Mouse (Mus musculus) left cerebral cortex, postnatal 25 days (tissue): ENCODE data around the gene Ccdc6. TPM values are rescaled to one million over a fixed set of nuclear protein-coding genes. Genes with fewer than 3 reads are reported as not detected.
A peak's percentile ranks its signal among the peaks of the same experiment; 100 is the strongest.

Source experiments
- DNase-seq, 2 experiments: peaks; one replicate each; pipeline ENCODE4 v3.0.0; 2022; ENCODE audit warnings: low spot score in 2 of 2, mixed read lengths in 1 of 2
- intact Hi-C: fragments of 180-260 bp; cut with DNase I; formaldehyde crosslinking; loops from one replicate; pipeline ENCODE4 v1.15.1; 2025
- total RNA-seq, 2 experiments: library from RNA; stranded (reverse); gene quantifications; 2 replicates each; pipeline ENCODE4 v1.2.3; 2021

Gene Ccdc6
- total RNA-seq, 2 experiments from 2014 or later, result 52.0 to 55.3 TPM

DNA sequence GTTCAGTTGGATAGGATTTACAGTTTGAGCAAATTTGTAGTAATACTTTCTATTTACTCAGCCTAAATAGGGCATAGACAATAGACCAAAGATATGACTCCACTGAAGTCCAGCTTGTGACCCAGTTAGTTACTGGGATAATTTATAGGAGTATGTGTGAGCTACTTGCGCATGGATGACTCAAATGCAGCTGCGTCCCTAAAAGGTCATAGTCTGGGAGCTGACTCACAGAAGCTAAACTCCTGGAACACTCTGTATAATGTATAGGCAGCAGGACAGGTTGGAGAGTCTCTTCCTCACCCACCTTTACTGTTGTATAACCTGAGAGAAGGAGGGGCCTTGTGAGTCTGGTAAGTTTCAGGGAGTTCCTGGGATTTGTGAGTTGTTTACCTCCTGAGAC lies 26.5 kb downstream of the Ccdc6 start:
- no peak for DNase-seq
- intact Hi-C loops, result no loop called here

DNA sequence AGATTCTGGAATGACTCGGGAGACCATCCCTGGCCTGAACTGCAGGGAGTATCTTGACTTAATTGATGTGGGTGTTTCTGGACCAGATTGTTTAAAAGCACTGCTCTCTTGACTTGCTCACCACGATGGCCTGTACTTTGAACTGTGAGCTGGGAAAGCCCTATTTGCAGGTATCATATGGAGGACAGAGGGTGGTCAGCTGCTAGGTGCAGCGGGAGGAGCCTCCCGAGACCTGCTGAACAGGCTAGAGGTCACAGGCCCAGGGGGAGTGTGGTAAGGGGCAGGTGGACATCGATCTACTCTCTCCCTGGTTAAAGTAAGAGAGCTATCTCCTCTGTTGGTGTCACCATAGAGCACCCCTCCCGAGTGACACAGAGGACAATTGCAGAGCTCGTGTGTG lies 28.6 kb downstream of the Ccdc6 start:
- intact Hi-C loops, result no loop called here

DNA sequence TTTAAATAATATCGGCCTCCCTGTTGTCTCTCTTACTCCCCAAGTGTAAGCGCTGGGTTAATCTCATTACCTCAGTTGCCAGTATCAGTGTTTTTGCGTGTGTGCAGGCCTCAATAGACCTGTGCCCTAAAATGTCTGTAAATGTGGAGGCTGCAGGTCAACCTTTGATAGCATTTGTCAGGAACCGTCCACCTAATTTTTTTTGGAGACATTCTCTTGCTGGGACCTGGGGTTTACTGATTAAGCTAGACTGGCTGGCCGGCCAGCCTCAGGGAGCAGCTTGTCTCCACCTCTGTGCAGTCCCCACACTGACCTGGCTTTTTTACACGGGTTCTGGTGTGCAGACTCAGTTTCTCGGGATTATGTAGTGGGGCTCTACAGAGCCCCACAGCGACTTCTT lies 30.4 kb downstream of the Ccdc6 start:
- no peak for DNase-seq
- intact Hi-C loops, result no loop called here

More for the DNA sequence above, 28.6 kb downstream of the Ccdc6 start:
- DNase-seq, result no peak

DNA sequence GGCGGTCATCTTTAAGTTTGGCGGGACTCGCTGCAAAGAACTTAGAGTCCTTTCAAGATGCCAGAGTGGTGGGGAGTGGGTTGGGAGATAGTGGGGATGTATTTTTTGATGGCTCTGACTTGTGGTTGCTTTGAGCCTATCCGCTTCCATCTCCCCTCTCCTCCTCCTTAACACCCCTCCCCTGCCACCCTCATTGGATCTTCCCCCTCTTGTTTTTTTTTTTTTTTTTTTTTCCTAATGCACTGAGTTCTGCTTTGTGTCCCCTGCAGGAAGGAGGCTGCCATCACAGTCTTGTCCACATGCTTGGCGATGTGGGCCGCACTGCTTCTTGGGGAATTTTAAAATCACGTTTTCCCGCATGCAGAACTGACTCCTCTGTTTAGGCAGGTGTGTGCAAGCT lies 31.5 kb downstream of the Ccdc6 start:
- no peak for DNase-seq
- intact Hi-C loops, result no loop called here

DNA sequence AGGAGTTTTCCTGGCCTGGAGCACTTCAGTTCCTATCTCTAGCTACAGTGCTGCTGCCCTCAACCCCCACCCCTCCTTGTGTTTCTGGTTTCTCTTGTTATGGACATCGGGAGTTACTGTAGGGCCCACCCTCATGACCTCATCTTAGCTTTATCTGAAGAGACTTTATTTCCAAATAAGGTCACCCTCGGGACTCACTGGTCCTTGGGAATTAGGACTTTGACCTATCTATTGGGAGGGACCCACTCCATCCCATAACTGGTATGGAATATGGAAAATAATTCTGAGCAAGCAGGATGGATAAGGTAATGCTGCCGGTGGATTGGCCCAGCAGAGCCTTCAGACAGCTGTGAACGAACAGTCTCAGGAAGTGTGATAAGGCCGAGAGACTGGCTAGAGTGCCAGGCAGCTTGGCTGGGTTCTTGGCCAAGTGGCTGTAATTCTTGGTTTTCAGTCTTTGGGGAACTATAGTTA lies 35.2 kb downstream of the Ccdc6 start:
- intact Hi-C loops, result loop anchor here (2.0 kb wide), 1 partner anchor 35 kb away; the partner anchor contains the start of gene Ccdc6
- no peak for DNase-seq

DNA sequence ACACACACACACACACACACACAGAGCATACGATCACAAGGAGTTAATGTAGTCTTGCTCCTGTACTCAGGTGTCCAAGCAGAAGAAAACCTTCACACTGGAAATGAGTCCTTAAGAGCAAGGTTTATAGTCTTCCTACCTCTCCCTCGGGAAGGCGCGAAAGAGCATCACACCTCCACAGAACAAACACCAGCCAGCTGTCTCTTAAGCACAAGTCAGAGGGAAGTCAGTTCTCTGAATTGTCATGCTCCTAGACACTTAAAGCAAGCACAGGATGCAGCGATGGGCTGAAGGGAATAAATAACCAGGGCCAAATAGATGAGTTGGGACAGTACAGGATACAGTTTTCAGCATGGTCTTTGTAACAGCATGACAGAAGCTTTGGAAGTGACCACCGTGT lies 35.8 kb downstream of the Ccdc6 start:
- no peak for DNase-seq
- intact Hi-C loops, result loop anchor here (2.0 kb wide), 1 partner anchor 36 kb away; the partner anchor contains the start of gene Ccdc6

DNA sequence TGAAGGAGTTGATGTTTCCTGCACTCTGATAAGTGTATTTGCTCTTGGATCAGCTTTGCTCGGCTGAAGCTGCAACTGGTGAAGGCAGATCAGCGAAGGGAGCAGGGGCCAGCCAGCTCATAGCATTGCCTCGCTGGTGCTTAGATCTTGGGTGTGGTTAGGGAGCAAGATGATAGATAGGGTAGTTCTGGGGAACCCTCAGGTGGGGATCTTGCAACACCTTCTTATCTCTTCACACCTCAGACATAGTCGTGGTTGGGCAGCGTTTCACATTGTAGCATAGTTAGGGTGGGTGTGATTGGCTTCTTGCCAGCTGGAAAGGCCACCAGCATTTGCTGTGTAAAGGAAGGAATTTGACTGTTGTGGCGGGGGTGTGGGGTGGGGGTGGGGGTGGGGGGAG lies 36.3 kb downstream of the Ccdc6 start:
- peak in 1 of 2 experiments; percentile 65 for DNase-seq
- intact Hi-C loops, result loop anchor here (2.0 kb wide), 1 partner anchor 36 kb away; the partner anchor contains the start of gene Ccdc6

DNA sequence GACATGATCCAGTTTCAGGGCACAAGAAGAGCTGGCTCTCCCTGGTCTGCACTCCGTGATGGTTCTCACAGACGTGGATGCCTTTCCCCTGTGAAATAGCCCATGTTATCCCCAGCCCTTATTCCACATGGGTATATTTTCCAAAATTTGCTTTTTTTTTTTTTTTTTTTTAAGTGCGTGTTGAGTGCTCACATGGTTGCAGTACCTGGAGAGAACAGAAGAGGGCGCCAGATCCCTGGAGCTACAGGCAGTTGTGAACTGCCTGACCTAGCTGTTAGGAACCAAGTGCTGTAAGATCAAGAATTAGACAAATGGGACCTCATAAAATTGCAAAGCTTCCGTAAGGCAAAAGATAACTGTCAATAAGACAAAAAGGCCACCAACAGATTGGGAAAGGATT lies 38.8 kb downstream of the Ccdc6 start:
- no peak for DNase-seq
- intact Hi-C loops, result no loop called here

DNA sequence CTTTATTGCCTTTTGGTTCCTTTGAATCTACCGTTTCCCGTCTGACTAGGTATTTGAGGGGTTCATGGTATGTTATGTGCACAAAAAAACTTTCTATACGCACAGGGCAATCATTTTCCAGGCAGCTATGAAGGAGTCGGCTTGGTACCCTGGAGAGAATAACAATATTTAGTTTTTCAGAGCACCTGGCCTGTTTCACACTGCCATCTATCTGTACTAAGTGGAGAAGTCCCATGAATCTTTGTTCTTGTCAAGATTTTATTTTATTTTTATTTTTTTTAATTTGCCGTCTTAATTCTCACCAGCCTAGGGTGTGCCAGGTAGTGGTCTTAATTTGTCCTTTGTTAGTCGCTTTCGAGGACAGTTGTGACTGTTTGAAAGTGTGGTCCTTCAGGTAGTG lies 40.7 kb downstream of the Ccdc6 start:
- intact Hi-C loops, result no loop called here
- DNase-seq, result no peak

DNA sequence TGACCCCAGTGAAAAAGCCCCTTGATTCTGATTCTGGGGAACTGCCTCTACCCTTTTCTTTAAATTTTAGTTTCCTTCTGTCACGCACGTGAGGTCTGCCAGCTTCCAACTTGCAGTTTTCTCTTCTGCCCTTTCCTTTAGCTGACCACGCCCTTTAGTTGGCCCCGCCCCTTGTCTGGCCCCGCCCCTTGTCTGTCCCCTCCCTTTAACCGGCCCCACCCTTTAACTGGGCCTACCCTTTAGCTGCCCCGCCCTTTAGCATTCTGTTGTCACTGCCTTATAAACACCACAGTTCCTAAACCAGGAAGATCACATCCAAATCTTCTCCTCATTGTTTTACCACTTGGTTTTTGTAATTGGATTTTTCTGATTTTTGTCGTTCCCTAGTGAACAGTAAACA lies 41.2 kb downstream of the Ccdc6 start:
- intact Hi-C loops, result no loop called here
- DNase-seq, result no peak

DNA sequence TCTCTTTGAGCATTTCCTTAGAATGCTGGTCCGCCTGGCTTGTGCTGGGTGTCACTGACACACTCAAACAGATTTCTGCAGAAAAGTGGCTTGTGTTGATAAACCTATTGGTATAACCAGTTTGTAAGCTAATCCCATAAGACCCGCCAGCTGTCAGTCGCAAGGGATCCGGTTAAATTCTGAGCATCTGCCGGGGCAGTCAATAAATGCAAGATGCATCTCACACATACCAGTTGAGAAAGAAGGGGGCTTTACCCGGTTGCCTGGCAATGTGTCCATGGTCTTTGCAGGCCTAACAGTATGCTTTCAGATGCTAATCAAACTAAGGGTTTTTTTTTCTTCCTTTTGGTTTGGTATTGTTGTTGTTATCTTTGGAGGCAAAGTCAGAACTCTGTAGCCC lies 42.4 kb downstream of the Ccdc6 start:
- no peak for DNase-seq
- intact Hi-C loops, result no loop called here

DNA sequence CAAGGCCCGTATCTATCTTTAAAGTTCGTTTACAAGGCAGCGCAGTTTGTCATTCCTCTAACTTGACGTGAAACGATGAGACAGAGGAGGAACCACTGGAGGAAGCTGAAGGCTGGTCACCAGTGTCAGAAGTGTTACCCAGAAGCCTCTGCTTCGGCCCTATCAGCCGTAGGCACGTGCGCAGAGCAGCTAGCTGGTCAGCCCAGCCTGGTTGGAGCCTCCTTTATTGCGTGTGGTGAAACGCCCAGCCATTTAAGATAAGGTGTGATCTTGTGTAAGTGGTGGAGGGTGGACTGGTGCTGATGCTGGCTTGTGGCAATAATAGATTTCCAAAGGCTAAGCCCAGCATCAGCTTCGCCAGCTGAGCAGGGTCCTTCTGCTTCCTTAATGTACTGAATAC lies 43.5 kb downstream of the Ccdc6 start:
- no peak for DNase-seq
- intact Hi-C loops, result no loop called here

DNA sequence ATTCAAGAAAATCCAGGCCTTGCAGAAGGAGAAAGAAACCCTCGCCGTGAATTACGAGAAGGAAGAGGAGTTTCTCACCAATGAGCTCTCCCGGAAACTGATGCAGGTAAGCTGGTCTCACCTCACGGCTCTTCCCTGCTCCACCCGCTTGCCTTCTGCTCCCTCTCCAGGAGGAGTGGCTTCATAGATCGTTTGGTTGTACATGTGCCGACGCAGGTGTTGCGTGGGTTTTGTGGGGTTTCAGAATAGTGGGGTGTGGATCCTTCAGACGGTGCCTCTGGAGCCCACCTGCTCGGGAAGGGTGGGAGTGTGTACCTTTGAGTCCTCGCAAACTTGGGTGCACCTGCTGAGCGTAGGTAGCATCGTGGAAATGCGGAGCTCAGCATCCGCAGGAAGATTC lies 45.7 kb downstream of the Ccdc6 start:
- intact Hi-C loops, result no loop called here

DNA sequence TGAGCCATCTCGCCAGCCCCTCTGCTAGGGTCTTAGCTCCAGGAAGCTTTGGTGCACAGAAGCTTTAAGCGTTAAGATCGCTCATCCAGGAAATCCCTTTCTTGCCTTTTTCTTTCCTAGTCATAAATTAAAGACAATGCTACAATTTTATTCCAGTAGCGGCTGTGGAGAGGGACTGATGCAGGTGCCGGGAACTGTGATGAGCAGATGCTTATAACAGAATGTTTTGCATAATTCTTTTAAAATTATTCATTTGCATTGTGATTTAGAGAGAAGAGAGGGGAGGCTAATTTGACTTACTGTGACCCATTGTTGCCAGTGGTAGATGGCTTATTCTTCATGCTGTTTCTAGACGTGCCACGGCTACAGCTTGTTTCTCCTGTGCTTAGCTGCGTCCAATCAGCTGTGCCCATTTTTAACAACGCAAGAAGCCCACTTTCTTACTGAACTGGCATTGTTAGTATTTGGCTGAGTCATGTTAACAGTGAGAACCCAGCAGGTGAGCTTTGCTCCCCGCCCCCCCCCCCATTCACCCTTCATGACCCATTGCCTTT lies 47.2 kb downstream of the Ccdc6 start:
- intact Hi-C loops, result no loop called here
- DNase-seq, result no peak

More for the DNA sequence above, 45.7 kb downstream of the Ccdc6 start:
- peak; percentile 32 to 36 for DNase-seq

DNA sequence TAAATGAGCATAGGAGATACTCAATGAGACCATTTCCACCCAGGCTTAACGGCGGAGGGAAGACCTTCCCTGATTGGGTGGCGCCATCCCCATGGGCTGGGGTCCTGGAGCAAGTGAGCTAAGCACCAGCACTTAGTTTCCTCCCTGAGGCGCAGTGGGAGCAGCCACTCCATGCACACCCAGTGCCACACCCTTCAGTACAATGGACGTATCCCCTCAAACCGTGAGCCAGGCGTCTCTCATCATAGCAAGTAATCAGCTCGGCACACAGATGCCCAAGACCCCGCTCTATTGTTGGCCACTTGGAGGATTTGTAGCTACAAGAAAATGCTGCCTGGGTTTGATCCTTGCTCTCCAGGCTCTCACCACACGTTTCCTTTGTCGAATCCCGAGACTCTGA lies 49.0 kb downstream of the Ccdc6 start:
- no peak for DNase-seq
- intact Hi-C loops, result no loop called here

DNA sequence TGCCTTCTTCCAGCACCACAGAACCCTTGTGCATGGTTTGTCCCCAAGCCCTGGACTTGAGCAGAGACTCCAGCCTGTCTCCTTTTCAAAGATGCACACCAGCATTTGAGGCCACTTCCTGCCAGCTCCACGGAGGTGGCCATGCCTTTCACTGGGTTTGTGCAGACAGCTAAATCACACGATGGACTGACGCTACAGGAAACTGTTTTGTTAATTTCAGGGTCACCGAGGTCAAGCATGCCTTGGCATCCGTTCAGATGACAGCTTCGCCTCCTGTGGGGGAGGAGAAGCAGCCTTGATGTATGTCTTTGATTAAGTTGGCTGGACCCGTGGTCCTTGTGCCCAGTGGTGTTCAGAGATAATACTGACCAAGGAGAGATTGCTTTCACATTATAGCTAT lies 52.2 kb downstream of the Ccdc6 start:
- no peak for DNase-seq
- intact Hi-C loops, result no loop called here

DNA sequence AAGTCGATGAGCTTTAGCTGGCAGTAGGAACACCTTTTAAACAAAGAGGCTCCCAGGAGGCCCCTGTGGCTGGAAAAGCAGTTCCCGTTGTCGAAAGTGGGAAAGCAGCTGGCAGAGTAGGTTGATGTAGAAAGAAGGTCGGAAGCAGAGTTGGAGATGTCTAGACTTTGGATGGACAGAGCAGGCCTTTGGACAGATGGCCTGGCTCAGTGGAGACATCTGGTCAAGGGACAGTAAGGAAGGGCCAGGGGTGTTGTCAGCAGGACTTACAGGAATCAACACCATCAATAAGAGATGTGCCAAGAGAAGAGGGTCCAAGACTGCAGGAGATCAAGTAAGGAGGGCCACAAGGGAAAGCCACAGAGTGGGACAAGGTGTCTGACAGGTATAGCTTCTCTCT lies 53.4 kb downstream of the Ccdc6 start:
- intact Hi-C loops, result no loop called here
- no peak for DNase-seq

DNA sequence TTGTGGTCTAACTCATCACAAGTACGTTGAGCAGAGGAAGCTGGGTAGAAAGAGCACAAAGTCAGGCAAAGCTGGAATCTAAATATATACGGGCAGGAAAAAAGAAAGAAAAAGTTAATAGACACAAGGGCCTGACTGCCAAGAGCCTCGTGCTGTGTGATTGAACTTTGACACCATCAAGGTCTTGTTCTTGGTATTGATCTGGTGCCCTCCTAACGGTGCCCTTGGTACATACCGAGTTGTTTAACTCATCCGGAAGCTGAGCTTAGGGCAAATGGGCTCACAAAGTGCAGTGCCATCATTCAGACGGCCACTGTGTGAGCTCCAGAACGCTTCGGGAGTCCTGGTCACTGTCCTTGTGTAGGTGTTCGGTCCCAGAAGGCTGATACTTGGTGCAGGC lies 54.2 kb downstream of the Ccdc6 start:
- no peak for DNase-seq
- intact Hi-C loops, result no loop called here

DNA sequence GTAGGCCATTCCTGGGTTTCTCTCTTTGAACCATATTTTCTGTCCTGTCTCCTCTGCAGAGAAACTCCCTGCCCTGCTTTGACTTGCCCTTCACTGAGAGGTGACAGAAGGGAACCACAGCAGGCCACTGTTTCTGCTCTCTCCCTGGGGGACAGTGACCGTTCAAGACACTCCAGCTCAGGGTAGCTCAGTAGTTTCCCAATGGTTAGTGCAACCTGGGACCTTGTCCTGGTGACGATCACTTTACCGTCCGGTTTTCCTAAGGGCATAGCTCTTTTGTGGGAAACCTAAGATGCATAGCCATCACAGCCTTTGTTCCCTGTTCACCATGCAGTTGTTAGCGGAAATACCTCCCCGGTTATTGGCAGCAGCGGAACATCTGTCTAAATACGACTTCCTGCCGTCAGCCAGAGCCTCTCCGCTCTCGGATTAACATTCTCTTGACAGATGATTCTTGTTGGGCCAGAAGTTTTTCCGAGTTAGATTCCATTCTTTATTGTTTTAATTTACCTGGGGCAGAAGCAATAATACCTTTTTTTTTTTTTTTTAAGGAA lies 55.3 kb downstream of the Ccdc6 start:
- no peak for DNase-seq
- intact Hi-C loops, result no loop called here

DNA sequence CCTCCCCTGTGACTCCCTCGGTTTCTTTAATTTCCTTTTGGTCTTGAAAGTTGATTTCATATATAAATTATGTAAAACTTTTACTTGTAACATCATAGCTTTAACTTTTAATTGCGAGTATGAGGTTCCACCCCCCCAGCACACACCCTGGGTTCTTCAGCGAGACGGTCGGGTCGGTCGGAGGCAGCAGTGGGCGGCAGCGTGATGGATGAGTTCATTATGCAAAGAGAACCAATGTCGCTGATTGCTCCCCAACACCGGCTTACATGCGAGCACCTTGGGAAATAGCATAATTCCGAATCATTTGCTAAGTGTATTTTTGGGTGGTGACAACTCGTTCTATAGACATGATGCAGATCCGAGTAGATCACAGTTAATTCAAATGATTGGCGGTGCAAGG lies 56.9 kb downstream of the Ccdc6 start:
- DNase-seq, result no peak
- intact Hi-C loops, result no loop called here

DNA sequence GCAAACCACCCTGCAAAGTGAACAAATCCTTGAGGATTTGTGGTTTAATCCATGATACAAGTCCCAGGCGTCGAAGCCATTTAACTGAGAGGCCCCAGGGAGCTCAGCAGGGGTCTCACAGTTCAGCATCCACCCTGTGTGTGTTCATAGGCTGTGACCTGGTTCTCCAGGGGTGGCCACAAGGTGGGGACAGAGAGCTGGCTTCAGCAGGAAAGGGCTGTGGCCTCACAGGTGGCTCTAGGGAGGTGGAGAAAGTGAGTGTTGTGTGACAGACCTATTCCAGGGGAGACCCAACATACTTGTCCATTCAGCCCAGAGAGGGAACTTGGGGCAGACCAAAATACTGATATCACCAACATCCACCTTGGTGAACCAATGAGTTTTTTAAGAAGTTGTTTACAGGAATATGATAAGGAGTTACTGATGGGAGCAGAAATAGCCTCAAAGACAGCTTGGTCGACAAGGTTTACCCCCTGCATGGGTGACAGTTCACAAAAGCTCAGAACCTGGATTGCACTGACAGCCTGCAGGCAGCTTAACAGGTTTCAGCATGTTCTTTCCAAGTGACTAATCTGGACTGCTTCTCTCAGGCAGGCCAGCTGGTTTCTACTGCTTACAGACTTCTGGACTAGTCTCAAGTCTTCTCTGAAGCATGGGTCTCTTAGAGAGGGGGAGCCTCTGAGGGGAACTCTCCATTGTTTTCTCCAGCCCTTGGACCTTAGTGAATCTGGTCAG lies 59.7 kb downstream of the Ccdc6 start:
- intact Hi-C loops, result no loop called here

More for the DNA sequence above, 59.7 kb downstream of the Ccdc6 start:
- DNase-seq, result no peak
